Mouse (Mus musculus): ENCODE results near the gene Tmco4. TPM values are rescaled to one million over a fixed set of nuclear protein-coding genes. Genes with fewer than 3 reads are reported as not detected.

The Tmco4 gene
- polyA plus RNA-seq (2015; fragmentation: Illumina TruSeq; extraction: RNeasy Lipid Tissue Mini Kit (QIAGEN cat#74804); ENCODE audit: insufficient read depth, low replicate concordance) = 18.5 TPM

DNA sequence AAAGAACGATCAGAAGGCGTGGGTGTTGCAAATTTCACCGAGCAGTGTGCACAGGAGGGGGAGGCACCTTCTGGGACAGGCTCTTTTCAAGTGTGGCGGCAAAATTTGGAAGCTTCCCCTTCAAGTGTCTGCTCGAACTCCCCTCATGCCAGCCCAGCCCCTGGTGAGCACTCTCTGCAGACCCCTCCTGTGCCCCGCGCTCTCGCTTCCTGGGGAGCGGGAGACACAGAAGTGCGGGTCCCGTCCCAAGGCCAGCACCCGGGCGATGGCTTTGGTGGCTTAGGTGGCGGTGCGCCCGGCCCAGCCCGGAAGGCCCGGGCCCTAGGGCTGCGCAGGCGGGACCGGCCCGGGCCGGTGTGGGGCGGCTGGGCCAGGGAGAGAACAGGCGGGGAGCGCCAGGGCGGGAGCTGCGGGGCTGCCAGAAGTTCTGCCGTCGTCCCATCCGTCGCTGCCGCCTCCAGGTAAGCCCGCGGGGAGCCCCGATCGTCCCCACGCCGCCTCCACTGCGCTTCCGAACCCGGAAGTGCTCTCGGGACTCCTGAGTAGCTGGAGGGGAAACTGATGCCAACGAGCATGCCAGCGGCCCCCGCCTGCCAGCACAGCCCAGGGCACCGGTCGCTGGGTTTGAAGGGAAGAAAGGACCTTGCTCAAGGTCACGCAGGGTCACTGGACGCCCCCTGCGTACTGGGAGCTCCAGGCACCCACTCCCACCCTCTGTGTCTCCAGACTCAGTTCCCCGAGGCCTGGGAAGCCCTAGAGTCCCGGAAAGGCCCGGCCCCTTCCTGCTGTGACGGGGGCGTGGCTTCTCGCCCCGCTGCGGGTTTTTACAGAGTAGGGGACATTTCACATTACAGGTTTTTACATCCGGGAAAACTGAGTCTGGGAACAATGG lies at the start of gene Tmco4:
Gene Tmco4, plus strand, starts transcription at position 62 of the 892 bp plus-strand sequence.

DNA sequence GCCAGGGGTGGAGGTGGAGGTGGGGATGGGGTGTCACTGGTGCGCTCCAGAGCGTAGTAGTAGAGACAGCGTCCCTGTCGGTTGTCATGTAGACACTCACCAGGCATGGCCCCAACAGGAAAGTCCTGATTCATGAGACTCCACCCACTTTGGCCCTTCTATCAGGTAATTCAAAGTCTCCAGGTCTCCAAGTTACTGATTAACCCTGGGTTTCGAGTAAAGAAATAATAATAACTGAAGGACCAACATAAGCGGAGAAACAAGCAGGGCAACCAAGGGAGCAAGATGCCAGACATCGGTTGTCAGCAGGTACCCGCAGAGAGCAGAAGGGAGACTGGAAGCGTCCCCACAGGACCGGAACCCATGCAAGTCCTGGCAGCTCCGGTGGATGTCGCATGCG lies 5.8 kb upstream of the Tmco4 start, which contains the start of gene Rnf186:
Gene Rnf186, plus strand, starts transcription at position 247 of the 400 bp plus-strand sequence.

DNA sequence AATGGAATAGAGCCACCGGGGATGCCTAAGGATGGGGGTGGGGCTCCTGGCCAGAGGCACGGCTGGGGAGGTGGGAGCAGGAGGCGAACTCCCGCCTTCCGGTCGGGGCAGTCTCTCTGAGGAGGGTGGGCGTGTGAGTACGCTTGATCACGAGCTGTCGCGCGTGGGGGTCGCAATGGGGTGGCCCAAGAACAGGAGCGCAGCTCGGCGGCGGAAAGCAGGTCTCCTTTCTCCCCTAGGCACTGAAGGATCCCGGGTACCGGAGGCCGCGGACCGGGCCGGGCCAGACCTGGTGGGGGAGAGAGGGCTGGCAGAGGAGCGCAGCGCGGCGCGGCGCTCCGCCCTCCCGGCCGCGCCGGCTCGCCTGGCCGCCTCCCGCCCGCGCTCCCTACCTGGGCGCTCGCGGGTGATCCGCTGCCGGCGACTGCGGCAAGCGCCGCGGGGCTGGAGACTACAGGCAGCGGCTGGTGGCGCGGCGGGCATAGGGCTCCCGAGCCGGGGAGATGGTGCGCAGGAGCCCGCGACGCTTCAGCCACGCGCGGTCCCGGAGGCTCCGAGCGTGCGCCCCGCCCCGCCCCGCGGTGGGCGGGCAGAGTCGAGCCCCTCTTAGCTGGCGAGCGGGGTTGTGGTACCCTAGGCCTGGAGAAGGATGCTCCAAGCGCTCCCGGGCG lies 102.5 kb downstream of the Tmco4 start, which contains the start of gene Htr6:
Gene Htr6, minus strand, starts transcription at position 530 of the 671 bp plus-strand sequence.

DNA sequence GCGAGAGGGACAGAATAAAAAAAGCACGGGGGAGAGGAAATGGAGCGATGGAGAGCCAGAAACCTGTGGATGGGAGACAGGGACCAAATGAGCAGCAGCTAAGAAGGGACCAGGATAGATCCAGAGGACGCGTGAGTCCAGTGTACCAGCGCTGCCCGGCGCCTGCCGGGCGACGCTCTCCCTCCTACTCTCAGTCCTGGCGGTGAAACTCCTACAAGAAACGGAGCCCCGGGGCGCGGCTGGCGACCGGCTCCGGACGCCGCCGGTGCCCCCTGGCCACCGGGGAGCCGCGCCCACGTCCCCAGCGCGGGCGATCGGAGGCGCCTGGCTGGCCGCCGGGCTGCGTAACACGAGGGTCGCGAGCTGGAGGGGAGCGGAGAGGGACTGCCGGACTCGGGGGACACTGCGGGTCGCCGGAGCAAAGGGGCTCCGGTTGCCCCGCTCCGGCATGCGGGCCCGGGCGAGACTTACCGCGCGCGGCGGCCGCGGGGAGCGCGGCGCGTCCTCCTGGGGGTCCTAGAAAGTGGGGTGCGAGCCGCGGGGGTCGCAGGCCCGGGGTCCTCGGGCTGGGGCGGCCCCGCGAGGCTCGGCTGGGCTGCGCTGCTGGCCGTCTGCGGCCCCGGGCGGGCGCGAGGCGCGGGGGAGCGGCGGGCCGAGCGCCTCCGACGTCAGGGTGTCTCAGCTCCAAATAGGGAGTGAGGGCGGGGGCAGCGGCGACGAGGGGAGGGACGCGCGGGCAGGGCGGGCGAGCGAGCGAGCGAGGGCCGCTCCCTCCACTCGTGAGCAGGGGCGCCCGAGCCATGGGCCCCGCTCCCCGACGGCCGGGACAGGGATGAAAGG lies 119.9 kb downstream of the Tmco4 start, which contains the start of gene Nbl1:
Gene Nbl1, minus strand, starts transcription at position 638 of the 840 bp plus-strand sequence.

Other genes with a start within 250 kb of the Tmco4 start
- not detected for gene Pla2g2c, start 248.1 kb upstream of the Tmco4 start, polyA plus RNA-seq (2015; fragmentation: Illumina TruSeq; extraction: RNeasy Lipid Tissue Mini Kit (QIAGEN cat#74804); ENCODE audit: insufficient read depth, low replicate concordance)
- gene Ubxn10, start 235.7 kb upstream of the Tmco4 start, polyA plus RNA-seq (2015; fragmentation: Illumina TruSeq; extraction: RNeasy Lipid Tissue Mini Kit (QIAGEN cat#74804); ENCODE audit: insufficient read depth, low replicate concordance) = 0.10 TPM
- 1.2 TPM for gene Pla2g2f, start 215.3 kb upstream of the Tmco4 start, polyA plus RNA-seq (2015; fragmentation: Illumina TruSeq; extraction: RNeasy Lipid Tissue Mini Kit (QIAGEN cat#74804); ENCODE audit: insufficient read depth, low replicate concordance)
- 155 TPM for gene Pla2g2d, start 197.2 kb upstream of the Tmco4 start, polyA plus RNA-seq (2015; fragmentation: Illumina TruSeq; extraction: RNeasy Lipid Tissue Mini Kit (QIAGEN cat#74804); ENCODE audit: insufficient read depth, low replicate concordance)
- 33.7 TPM for gene Pla2g5, start 109.4 kb upstream of the Tmco4 start, polyA plus RNA-seq (2015; fragmentation: Illumina TruSeq; extraction: RNeasy Lipid Tissue Mini Kit (QIAGEN cat#74804); ENCODE audit: insufficient read depth, low replicate concordance)
- gene Gm13030, start 98.9 kb upstream of the Tmco4 start, polyA plus RNA-seq (2015; fragmentation: Illumina TruSeq; extraction: RNeasy Lipid Tissue Mini Kit (QIAGEN cat#74804); ENCODE audit: insufficient read depth, low replicate concordance) = not detected
- gene Pla2g2e, start 94.9 kb upstream of the Tmco4 start, polyA plus RNA-seq (2015; fragmentation: Illumina TruSeq; extraction: RNeasy Lipid Tissue Mini Kit (QIAGEN cat#74804); ENCODE audit: insufficient read depth, low replicate concordance) = not detected
- gene Otud3, start 58.9 kb upstream of the Tmco4 start, polyA plus RNA-seq (2015; fragmentation: Illumina TruSeq; extraction: RNeasy Lipid Tissue Mini Kit (QIAGEN cat#74804); ENCODE audit: insufficient read depth, low replicate concordance) = 3.7 TPM
- gene Rnf186, start 5.8 kb upstream of the Tmco4 start, polyA plus RNA-seq (2015; fragmentation: Illumina TruSeq; extraction: RNeasy Lipid Tissue Mini Kit (QIAGEN cat#74804); ENCODE audit: insufficient read depth, low replicate concordance) = not detected
- not detected for gene Htr6, start 102.7 kb downstream of the Tmco4 start, polyA plus RNA-seq (2015; fragmentation: Illumina TruSeq; extraction: RNeasy Lipid Tissue Mini Kit (QIAGEN cat#74804); ENCODE audit: insufficient read depth, low replicate concordance)
- gene Nbl1, start 120.1 kb downstream of the Tmco4 start, polyA plus RNA-seq (2015; fragmentation: Illumina TruSeq; extraction: RNeasy Lipid Tissue Mini Kit (QIAGEN cat#74804); ENCODE audit: insufficient read depth, low replicate concordance) = 2.8 TPM
- gene Minos1, start 158.2 kb downstream of the Tmco4 start, polyA plus RNA-seq (2015; fragmentation: Illumina TruSeq; extraction: RNeasy Lipid Tissue Mini Kit (QIAGEN cat#74804); ENCODE audit: insufficient read depth, low replicate concordance) = 182 TPM
- 381 TPM for gene Capzb, start 220.0 kb downstream of the Tmco4 start, polyA plus RNA-seq (2015; fragmentation: Illumina TruSeq; extraction: RNeasy Lipid Tissue Mini Kit (QIAGEN cat#74804); ENCODE audit: insufficient read depth, low replicate concordance)